ENCODE assay signal across 8 mouse cellular contexts in the genomic region with DNA sequence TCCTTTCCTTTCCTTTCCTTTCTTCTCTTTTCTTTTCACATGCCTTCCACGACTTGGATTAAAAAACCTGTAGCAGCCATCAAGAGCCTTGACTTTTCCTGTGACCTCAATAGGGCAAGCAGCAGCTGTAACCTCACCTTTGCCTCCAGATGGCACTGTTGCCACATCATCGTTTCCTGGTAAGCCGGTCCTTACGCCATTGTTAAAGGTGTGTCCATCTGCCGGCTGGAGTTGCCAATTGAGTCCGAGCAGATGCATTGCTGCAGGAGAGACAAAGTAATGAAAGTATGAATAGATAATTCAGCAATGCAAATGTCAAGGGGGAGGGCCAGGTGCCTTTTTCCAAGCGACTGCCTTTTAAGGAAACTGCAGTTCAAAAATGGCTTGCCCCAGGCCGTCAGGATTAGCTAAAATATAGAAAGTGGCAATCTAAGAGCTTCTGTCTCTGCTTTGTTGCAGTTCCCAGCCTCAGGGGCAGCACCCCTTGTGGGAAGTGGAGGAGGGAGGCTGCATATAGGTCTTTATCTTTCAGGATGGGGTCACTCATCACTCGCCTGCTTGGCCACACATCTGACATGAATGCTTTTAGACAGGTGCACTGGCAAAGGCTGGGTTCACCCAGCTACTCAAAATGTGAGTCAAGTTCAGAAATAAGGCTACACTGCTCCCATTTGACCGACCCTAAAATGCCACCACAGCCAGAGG.
DNase-seq lines count a peak whose midpoint lies in the region; ATAC-seq and TF ChIP-seq lines count a peak whose summit lies in the region.

No protein-coding gene starts in this region.

- H3K4me3 ChIP-seq in ES-E14 (ENCODE audit: insufficient read depth in 1 of 2, low read depth in 1 of 2, low read length in 2 of 2, poor library complexity in 1 of 2, severe bottlenecking in 1 of 2): no peak overlapping the region
- H3K4me3 ChIP-seq in forebrain, embryonic 13.5 days: 0 out of 2 replicates have a peak overlapping the region, but pooled peaks have one; percentile 1
- H3K4me3 ChIP-seq in heart, postnatal 0 days (ENCODE audit: low read depth, low read length): peak overlapping the region; percentile 21
- no peak overlapping the region for H3K4me3 ChIP-seq in liver, embryonic 13.5 days (replicated peaks)
- H3K4me3 ChIP-seq in olfactory bulb, adult 2 months (ENCODE audit: insufficient read depth, low read depth, low read length): peak overlapping the region; percentile 24

- no peak for TF ChIP-seq POLR2A in olfactory bulb, adult 2 months (IDR thresholded peaks at IDR 0.05; ENCODE audit: insufficient read depth, low read depth, low read length)

- DNase-seq in ES-E14 (ENCODE audit: low read depth, low spot score): peak; percentile 81
- DNase-seq in cerebellum, adult 11 months: peak; percentile 83
- peak; percentile 83 for DNase-seq in heart, postnatal 0 days (ENCODE audit: low spot score)
- peak; percentile 83 for DNase-seq in kidney, postnatal 14 days
- DNase-seq in liver, embryonic 13.5 days: peak; percentile 8
- peak; percentile 82 for DNase-seq in urinary bladder, postnatal 14 days (ENCODE audit: low spot score)

- peak; percentile 72 for ATAC-seq in forebrain, embryonic 13.5 days
- ATAC-seq in heart, postnatal 0 days (ENCODE audit: insufficient read depth, low read depth): peak; percentile 88
- ATAC-seq in liver, embryonic 13.5 days (ENCODE audit: low read depth): no peak

- H3K9ac ChIP-seq in ES-E14 (ENCODE audit: insufficient read depth, low read depth, low read length, poor library complexity, severe bottlenecking): no peak overlapping the region
- H3K9ac ChIP-seq in forebrain, embryonic 13.5 days: no peak overlapping the region
- no peak overlapping the region for H3K9ac ChIP-seq in heart, postnatal 0 days (replicated peaks; ENCODE audit: low read depth, low read length)
- H3K9ac ChIP-seq in liver, embryonic 13.5 days: no peak overlapping the region

- H3K27ac ChIP-seq in ES-E14 (ENCODE audit: insufficient read depth, low read depth, low read length, poor library complexity, severe bottlenecking): no peak overlapping the region
- 0 out of 2 replicates have a peak overlapping the region, but pooled peaks have one; percentile 15 for H3K27ac ChIP-seq in forebrain, embryonic 13.5 days
- H3K27ac ChIP-seq in heart, postnatal 0 days (ENCODE audit: low read depth): no peak overlapping the region
- H3K27ac ChIP-seq in liver, embryonic 13.5 days: no peak overlapping the region
- no peak overlapping the region for H3K27ac ChIP-seq in olfactory bulb, adult 2 months (ENCODE audit: insufficient read depth, low read depth, low read length)

- H3K4me1 ChIP-seq in ES-E14 (ENCODE audit: control insufficient read depth in 2 of 2, insufficient read depth in 2 of 2, low read length in 2 of 2, poor library complexity in 1 of 2): peaks cover 0 to 2% of the 10 kb centered on the region in 2 experiments; a peak in 1 of 4 replicates
- H3K4me1 ChIP-seq in forebrain, embryonic 13.5 days: peaks cover 65% of the 10 kb centered on the region
- H3K4me1 ChIP-seq in heart, postnatal 0 days (ENCODE audit: control insufficient read depth, insufficient read depth): peaks cover 8% of the 10 kb centered on the region
- no peaks in the 10 kb centered on the region for H3K4me1 ChIP-seq in liver, embryonic 13.5 days (replicated peaks)
- peaks cover 3% of the 10 kb centered on the region; the same call in 1 of the 2 replicates for H3K4me1 ChIP-seq in olfactory bulb, adult 2 months (ENCODE audit: control insufficient read depth, insufficient read depth, low read length)

- no peaks in the 10 kb centered on the region for H3K36me3 ChIP-seq in ES-E14 (ENCODE audit: control insufficient read depth, insufficient read depth, low read length, poor library complexity, severe bottlenecking)
- no peaks in the 10 kb centered on the region for H3K36me3 ChIP-seq in forebrain, embryonic 13.5 days (ENCODE audit: poor library complexity, severe bottlenecking)
- no peaks in the 10 kb centered on the region for H3K36me3 ChIP-seq in heart, postnatal 0 days (replicated peaks; ENCODE audit: control insufficient read depth, insufficient read depth, low read length)
- H3K36me3 ChIP-seq in liver, embryonic 13.5 days: no peaks in the 10 kb centered on the region

- TF ChIP-seq EP300 in heart, postnatal 0 days (IDR thresholded peaks at IDR 0.05; ENCODE audit: low read depth): no peak

- WGBS in forebrain, embryonic 13.5 days: 7% methylated on average over 10 of the region's 10 CpGs
- 11% methylated on average over 10 of the region's 10 CpGs for WGBS in heart, postnatal 0 days
- 10% methylated on average over 10 of the region's 10 CpGs for WGBS in liver, embryonic 13.5 days (ENCODE audit: insufficient replicate concordance)
- 19% methylated on average over 10 of the region's 10 CpGs for WGBS in olfactory bulb, adult 2 months

- in situ Hi-C loops in ES-E14 (cut with MboI; ENCODE audit: low sequenced_read_pairs in 2 of 2, unreplicated experiment in 2 of 2): no loop called here

- TF ChIP-seq CTCF in heart, postnatal 0 days (IDR thresholded peaks at IDR 0.05; ENCODE audit: low read depth): peak; percentile 94
- peak; percentile 68 for TF ChIP-seq CTCF in olfactory bulb, adult 2 months (IDR thresholded peaks at IDR 0.05; ENCODE audit: insufficient read depth, low read depth, low read length)

- no peaks in the 10 kb centered on the region for H3K9me3 ChIP-seq in ES-E14 (ENCODE audit: control insufficient read depth, insufficient read depth, low read depth, low read length)
- no peaks in the 10 kb centered on the region for H3K9me3 ChIP-seq in forebrain, embryonic 13.5 days (replicated peaks)
- no peaks in the 10 kb centered on the region for H3K9me3 ChIP-seq in heart, postnatal 0 days (replicated peaks; ENCODE audit: control insufficient read depth, low read length)
- no peaks in the 10 kb centered on the region for H3K9me3 ChIP-seq in liver, embryonic 13.5 days (replicated peaks)

- H3K27me3 ChIP-seq in forebrain, embryonic 13.5 days: no peaks in the 10 kb centered on the region
- no peaks in the 10 kb centered on the region for H3K27me3 ChIP-seq in heart, postnatal 0 days (ENCODE audit: control insufficient read depth, insufficient read depth, low read length)
- H3K27me3 ChIP-seq in liver, embryonic 13.5 days: no peaks in the 10 kb centered on the region

- peak overlapping the region; percentile 48 for H3K4me2 ChIP-seq in forebrain, embryonic 13.5 days
- peak overlapping the region; percentile 55 for H3K4me2 ChIP-seq in heart, postnatal 0 days (ENCODE audit: low read depth, low read length)
- 0 out of 2 replicates have a peak overlapping the region, but pooled peaks have one; percentile 14 for H3K4me2 ChIP-seq in liver, embryonic 13.5 days

TF ChIP-seq in ES-E14, 5 proteins besides CTCF, POLR2A, EP300 and RAD21:
- TF ChIP-seq ZNF384 (IDR thresholded peaks at IDR 0.05; ENCODE audit: low read depth, low read length): no peak
- peak; percentile 92 for TF ChIP-seq ZC3H11A (IDR thresholded peaks at IDR 0.05; ENCODE audit: borderline replicate concordance, low read depth, low read length)

Comparison
In these comparisons a context has a peak if more than half of its experiments do, and no peak if none do; other contexts are left out.
1. DNase-seq: peak in every context shown above with its lines; median percentile 83 in cerebellum, adult 11 months; 83 in heart, postnatal 0 days; 83 in kidney, postnatal 14 days; 82 in urinary bladder, postnatal 14 days; 81 in ES-E14; 8 in liver, embryonic 13.5 days.
2. H3K4me3 ChIP-seq: peak in forebrain, embryonic 13.5 days (single experiment), heart, postnatal 0 days (single experiment) and olfactory bulb, adult 2 months (single experiment); none in ES-E14 (0 of 2) and liver, embryonic 13.5 days (single experiment).
3. Peak in every context shown above with its lines, with median percentiles within 50 percentile points of each other: H3K4me2 ChIP-seq.